Mouse (Mus musculus) midbrain, embryonic 15.5 days (tissue): ENCODE data around the gene Gm13278. TPM values are rescaled to one million over a fixed set of nuclear protein-coding genes. Genes with fewer than 3 reads are reported as not detected.
"Not testable (repeated sequence)": the region's sequence is repeated elsewhere in the genome, so short reads cannot be mapped to it uniquely, and the experiment has no call there.

Experiments used
- ATAC-seq: fragments of 200-750 bp; cut with Nextera tagmentation; replicated peaks from 2 replicates; pipeline ENCODE4 v1.8.0; 2017; ENCODE audit warnings: moderate TSS enrichment
- H3K27ac ChIP-seq: fragments of 300-500 bp; sonication (generic); 2 replicates; pipeline ENCODE4 v1.5.1; 2015; ENCODE audit warnings: mild to moderate bottlenecking, inconsistent platforms
- H3K27me3 ChIP-seq: fragments of 300-500 bp; sonication (generic); replicated peaks from 2 replicates; pipeline ENCODE4 v1.6.1; 2015; ENCODE audit warnings: inconsistent platforms
- H3K36me3 ChIP-seq: fragments of 300-500 bp; sonication (generic); replicated peaks from 2 replicates; pipeline ENCODE4 v1.6.1; 2015; ENCODE audit warnings: inconsistent platforms
- H3K4me1 ChIP-seq: fragments of 300-500 bp; sonication (generic); 2 replicates; pipeline ENCODE4 v1.6.1; 2015; ENCODE audit warnings: inconsistent platforms
- H3K4me2 ChIP-seq: fragments of 300-500 bp; sonication (generic); 2 replicates; pipeline ENCODE4 v1.6.1; 2015; ENCODE audit warnings: inconsistent platforms, mild to moderate bottlenecking, moderate library complexity
- H3K4me3 ChIP-seq: fragments of 300-500 bp; sonication (generic); 2 replicates; pipeline ENCODE4 v1.5.1; 2015; ENCODE audit warnings: mild to moderate bottlenecking, inconsistent platforms
- H3K9ac ChIP-seq: fragments of 300-500 bp; sonication (generic); 2 replicates; pipeline ENCODE4 v1.6.1; 2015; ENCODE audit warnings: mild to moderate bottlenecking, inconsistent platforms
- H3K9me3 ChIP-seq: fragments of 300-500 bp; sonication (generic); 2 replicates; pipeline ENCODE4 v1.6.1; 2016; ENCODE audit warnings: inconsistent platforms
- WGBS: fragments of 180-500 bp; shearing (Covaris S2); methylation state at CpG from one replicate; pipeline ENCODE4 v1.1.7; 2015; ENCODE audit warnings: mixed read lengths; 5-methylcytosine and 5-hydroxymethylcytosine counted together
- polyA plus RNA-seq: library from polyadenylated mRNA; unstranded; fragments of >200 nt; fragmentation: Nextera tagmentation; extraction: Ambion mirVana; gene quantifications from 2 replicates; pipeline ENCODE4 v1.2.1, GENCODE M21; 2015

Gene Gm13278
- polyA plus RNA-seq, 1 experiment from 2014 or later = not detected

DNA sequence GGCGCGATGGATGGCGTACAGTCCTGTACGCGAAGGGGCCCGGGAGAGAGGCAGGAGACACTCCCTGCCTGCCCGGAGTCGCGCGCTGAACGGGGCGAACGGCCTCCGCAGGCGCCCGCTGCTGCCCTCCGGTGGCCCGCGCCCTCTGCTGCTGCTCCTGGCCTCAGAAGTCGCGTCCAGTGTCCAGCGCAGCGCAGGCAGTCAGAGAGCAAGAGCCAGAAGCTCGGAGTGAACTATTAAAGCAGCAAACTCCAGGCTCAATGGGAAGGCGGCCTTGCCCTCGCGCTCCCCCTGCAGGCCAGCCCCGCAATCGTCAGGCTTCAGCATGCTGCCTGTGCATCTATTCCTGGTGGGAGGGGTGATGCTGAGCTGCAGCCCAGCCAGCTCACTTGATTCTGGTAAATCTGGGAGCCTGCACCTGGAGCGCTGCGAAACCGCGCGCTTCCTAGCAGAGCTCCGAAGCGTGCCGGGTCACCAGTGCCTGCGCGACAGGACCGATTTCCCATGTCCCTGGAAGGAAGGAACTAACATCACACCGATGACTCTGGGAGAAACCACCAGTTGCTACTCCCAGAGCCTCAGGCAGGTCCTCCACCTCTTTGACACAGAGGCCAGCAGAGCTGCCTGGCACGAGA is 27.8 kb upstream of the Gm13278 start:
- Histone ChIP-seq H3K4me3 (peak overlapping the region; percentile 38), H3K4me2 (peak overlapping the region; percentile 63)
- H3K36me3 ChIP-seq, H3K27ac ChIP-seq, H3K27me3 ChIP-seq, ATAC-seq, H3K9me3 ChIP-seq, H3K9ac ChIP-seq, H3K4me1 ChIP-seq: not testable (repeated sequence)
- 3% methylated on average over 33 of the region's 42 CpGs for WGBS

- not testable (repeated sequence) for H3K27me3 ChIP-seq, H3K36me3 ChIP-seq, H3K27ac ChIP-seq, H3K4me3 ChIP-seq, H3K9me3 ChIP-seq, H3K4me2 ChIP-seq, ATAC-seq, H3K9ac ChIP-seq, H3K4me1 ChIP-seq
- WGBS = no CpG with 5 or more reads among the region's 32 CpGs
These were observed 17.8 kb upstream of the Gm13278 start, which contains the start of gene Gm13290 for GRCm38 (mm10) chr4:88773534-88773933. Gene Gm13290 (plus strand): TSS chr4:88773834.

DNA sequence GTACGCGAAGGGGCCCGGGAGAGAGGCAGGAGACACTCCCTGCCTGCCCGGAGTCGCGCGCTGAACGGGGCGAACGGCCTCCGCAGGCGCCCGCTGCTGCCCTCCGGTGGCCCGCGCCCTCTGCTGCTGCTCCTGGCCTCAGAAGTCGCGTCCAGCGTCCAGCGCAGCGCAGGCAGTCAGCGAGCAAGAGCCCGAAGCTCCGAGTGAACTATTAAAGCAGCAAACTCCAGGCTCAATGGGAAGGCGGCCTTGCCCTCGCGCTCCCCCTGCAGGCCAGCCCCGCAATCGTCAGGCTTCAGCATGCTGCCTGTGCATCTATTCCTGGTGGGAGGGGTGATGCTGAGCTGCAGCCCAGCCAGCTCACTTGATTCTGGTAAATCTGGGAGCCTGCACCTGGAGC is 14.7 kb upstream of the Gm13278 start, which contains the start of gene Gm13289:
TSS of gene Gm13289 (plus strand) at position 301 of the 400 bp plus-strand sequence.
- not testable (repeated sequence) for H3K4me2 ChIP-seq, H3K9me3 ChIP-seq, H3K27ac ChIP-seq, H3K9ac ChIP-seq, ATAC-seq, H3K36me3 ChIP-seq, H3K27me3 ChIP-seq, H3K4me3 ChIP-seq, H3K4me1 ChIP-seq
- no CpG with 5 or more reads among the region's 29 CpGs for WGBS

DNA sequence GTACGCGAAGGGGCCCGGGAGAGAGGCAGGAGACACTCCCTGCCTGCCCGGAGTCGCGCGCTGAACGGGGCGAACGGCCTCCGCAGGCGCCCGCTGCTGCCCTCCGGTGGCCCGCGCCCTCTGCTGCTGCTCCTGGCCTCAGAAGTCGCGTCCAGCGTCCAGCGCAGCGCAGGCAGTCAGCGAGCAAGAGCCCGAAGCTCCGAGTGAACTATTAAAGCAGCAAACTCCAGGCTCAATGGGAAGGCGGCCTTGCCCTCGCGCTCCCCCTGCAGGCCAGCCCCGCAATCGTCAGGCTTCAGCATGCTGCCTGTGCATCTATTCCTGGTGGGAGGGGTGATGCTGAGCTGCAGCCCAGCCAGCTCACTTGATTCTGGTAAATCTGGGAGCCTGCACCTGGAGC is 11.8 kb upstream of the Gm13278 start, which contains the start of gene Gm13272:
TSS of gene Gm13272 (plus strand) at position 301 of the 400 bp plus-strand sequence.
- ATAC-seq = not testable (repeated sequence)

GRCm38 (mm10) chr4:88780320-88780719 is 11.0 kb upstream of the Gm13278 start:
- H3K27me3 ChIP-seq, H3K4me3 ChIP-seq, H3K4me1 ChIP-seq, H3K27ac ChIP-seq, H3K9me3 ChIP-seq, H3K9ac ChIP-seq, H3K36me3 ChIP-seq, H3K4me2 ChIP-seq, ATAC-seq: not testable (repeated sequence)
- 52% methylated on average over 16 of the region's 18 CpGs for WGBS

More for the DNA sequence above, 11.8 kb upstream of the Gm13278 start, which contains the start of gene Gm13272:
- not testable (repeated sequence) for H3K4me3 ChIP-seq, H3K9ac ChIP-seq, H3K27ac ChIP-seq, H3K4me2 ChIP-seq, H3K4me1 ChIP-seq, H3K9me3 ChIP-seq, H3K27me3 ChIP-seq, H3K36me3 ChIP-seq
- WGBS = no CpG with 5 or more reads among the region's 29 CpGs

DNA sequence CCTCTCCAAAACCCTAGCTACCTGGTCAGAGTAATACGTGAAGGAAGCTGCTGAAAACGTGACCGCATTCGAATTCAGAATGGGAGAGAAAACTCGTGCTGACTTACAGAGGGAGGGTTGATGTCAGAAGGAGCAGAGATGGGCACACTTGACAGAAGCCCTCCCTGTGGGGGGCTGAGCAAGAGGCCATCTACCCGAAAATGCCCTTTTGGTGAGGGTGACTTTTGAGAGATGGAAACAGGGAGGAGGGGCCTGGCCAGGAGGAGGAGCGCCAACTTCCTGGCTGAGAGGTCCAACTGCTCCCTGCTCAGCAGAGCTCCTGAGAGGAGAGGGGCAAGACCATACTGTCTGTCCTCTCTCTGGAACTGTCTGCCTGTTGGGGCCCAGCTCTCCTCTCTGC is 9.5 kb upstream of the Gm13278 start, which contains the start of gene Ifnz:
TSS of gene Ifnz (plus strand) at position 301 of the 400 bp plus-strand sequence.
- not testable (repeated sequence) for H3K36me3 ChIP-seq, H3K27me3 ChIP-seq, H3K4me3 ChIP-seq, H3K9me3 ChIP-seq, ATAC-seq, H3K4me1 ChIP-seq, H3K9ac ChIP-seq, H3K27ac ChIP-seq
- H3K4me2 ChIP-seq = peak within 1 kb of the TSS; percentile 45
- 19% methylated on average over 4 of the region's 7 CpGs for WGBS

GRCm38 (mm10) chr4:88782335-88782734 is 9.0 kb upstream of the Gm13278 start:
- H3K4me2 ChIP-seq = peak overlapping the region; percentile 45
- 0% methylated on average over 15 of the region's 31 CpGs for WGBS

GRCm38 (mm10) chr4:88785409-88785808 is 5.9 kb upstream of the Gm13278 start, which contains the start of gene Gm13276:
Gene Gm13276 (plus strand): TSS chr4:88785709.
- H3K4me3 ChIP-seq, H3K4me1 ChIP-seq: not testable (repeated sequence)
- no CpG with 5 or more reads among the region's 27 CpGs for WGBS

More at GRCm38 (mm10) chr4:88782335-88782734, 9.0 kb upstream of the Gm13278 start:
- H3K4me1 ChIP-seq, H3K9me3 ChIP-seq, H3K4me3 ChIP-seq, ATAC-seq, H3K9ac ChIP-seq, H3K36me3 ChIP-seq, H3K27me3 ChIP-seq, H3K27ac ChIP-seq: not testable (repeated sequence)

DNA sequence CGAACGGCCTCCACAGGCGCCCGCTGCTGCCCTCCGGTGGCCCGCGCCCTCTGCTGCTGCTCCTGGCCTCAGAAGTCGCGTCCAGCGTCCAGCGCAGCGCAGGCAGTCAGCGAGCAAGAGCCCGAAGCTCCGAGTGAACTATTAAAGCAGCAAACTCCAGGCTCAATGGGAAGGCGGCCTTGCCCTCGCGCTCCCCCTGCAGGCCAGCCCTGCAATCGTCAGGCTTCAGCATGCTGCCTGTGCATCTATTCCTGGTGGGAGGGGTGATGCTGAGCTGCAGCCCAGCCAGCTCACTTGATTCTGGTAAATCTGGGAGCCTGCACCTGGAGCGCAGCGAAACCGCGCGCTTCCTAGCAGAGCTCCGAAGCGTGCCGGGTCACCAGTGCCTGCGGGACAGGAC is 2.9 kb upstream of the Gm13278 start, which contains the start of gene Gm13277:
TSS of gene Gm13277 (plus strand) at position 231 of the 400 bp plus-strand sequence.
- H3K4me3 ChIP-seq, H3K4me1 ChIP-seq, H3K9ac ChIP-seq, H3K36me3 ChIP-seq, H3K4me2 ChIP-seq, H3K9me3 ChIP-seq, H3K27me3 ChIP-seq, ATAC-seq, H3K27ac ChIP-seq: not testable (repeated sequence)
- WGBS = 0% methylated on average over 3 of the region's 28 CpGs

More at GRCm38 (mm10) chr4:88785409-88785808, 5.9 kb upstream of the Gm13278 start, which contains the start of gene Gm13276:
- H3K27me3 ChIP-seq, H3K36me3 ChIP-seq, ATAC-seq, H3K4me2 ChIP-seq, H3K9ac ChIP-seq, H3K9me3 ChIP-seq, H3K27ac ChIP-seq: not testable (repeated sequence)

GRCm38 (mm10) chr4:88793936-88794675 is 2.8 kb downstream of the Gm13278 start, which contains the start of gene Gm13275:
Gene Gm13275 (plus strand): TSS chr4:88794487.
- H3K4me3 ChIP-seq, H3K36me3 ChIP-seq, ATAC-seq, H3K9me3 ChIP-seq, H3K27me3 ChIP-seq, H3K27ac ChIP-seq, H3K4me2 ChIP-seq, H3K9ac ChIP-seq, H3K4me1 ChIP-seq: not testable (repeated sequence)
- 1% methylated on average over 18 of the region's 52 CpGs for WGBS

DNA sequence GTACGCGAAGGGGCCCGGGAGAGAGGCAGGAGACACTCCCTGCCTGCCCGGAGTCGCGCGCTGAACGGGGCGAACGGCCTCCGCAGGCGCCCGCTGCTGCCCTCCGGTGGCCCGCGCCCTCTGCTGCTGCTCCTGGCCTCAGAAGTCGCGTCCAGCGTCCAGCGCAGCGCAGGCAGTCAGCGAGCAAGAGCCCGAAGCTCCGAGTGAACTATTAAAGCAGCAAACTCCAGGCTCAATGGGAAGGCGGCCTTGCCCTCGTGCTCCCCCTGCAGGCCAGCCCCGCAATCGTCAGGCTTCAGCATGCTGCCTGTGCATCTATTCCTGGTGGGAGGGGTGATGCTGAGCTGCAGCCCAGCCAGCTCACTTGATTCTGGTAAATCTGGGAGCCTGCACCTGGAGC is 5.7 kb downstream of the Gm13278 start, which contains the start of gene Gm13279:
TSS of gene Gm13279 (plus strand) at position 301 of the 400 bp plus-strand sequence.
- H3K36me3 ChIP-seq, H3K4me1 ChIP-seq, H3K4me3 ChIP-seq, H3K4me2 ChIP-seq, H3K9me3 ChIP-seq, H3K27me3 ChIP-seq, H3K9ac ChIP-seq, H3K27ac ChIP-seq, ATAC-seq: not testable (repeated sequence)
- no CpG with 5 or more reads among the region's 28 CpGs for WGBS

DNA sequence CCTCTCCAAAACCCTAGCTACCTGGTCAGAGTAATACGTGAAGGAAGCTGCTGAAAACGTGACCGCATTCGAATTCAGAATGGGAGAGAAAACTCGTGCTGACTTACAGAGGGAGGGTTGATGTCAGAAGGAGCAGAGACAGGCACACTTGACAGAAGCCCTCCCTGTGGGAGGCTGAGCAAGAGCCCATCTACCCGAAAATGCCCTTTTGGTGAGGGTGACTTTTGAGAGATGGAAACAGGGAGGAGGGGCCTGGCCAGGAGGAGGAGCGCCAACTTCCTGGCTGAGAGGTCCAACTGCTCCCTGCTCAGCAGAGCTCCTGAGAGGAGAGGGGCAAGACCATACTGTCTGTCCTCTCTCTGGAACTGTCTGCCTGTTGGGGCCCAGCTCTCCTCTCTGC is 8.0 kb downstream of the Gm13278 start, which contains the start of gene Gm13285:
TSS of gene Gm13285 (plus strand) at position 301 of the 400 bp plus-strand sequence.
- not testable (repeated sequence) for H3K36me3 ChIP-seq, H3K27me3 ChIP-seq, H3K4me1 ChIP-seq, H3K9me3 ChIP-seq, H3K9ac ChIP-seq, H3K27ac ChIP-seq, ATAC-seq, H3K4me2 ChIP-seq, H3K4me3 ChIP-seq
- WGBS = 15% methylated on average over 5 of the region's 7 CpGs
